Mouse (Mus musculus): ENCODE results near the gene Atg3. TPM values are rescaled to one million over a fixed set of nuclear protein-coding genes. Genes with fewer than 3 reads are reported as not detected.

Gene Atg3
- polyA plus RNA-seq, 1 experiment from 2014 or later = 33.9 TPM

DNA sequence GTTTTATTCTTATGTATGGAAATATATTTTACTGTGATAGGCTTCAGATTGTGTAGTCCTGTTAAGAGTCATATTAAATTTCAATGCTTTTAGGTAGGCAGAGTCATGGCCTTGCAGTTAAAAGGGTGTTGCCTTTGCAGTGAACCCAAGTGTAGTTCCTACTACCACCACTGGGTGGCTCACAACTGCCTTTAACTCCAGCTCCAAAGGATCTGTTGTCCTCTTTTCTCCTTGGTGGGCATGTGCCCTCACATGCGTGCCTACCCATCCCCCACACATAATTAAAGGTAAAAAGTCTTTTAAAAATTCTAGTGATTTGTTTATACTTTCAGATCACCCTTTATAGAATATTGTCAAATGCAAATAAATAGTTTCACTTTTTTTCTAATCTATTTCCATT, 34.0 kb downstream of the Atg3 start:
- Histone ChIP-seq H3K27me3 (ENCODE audit: control insufficient read depth, insufficient read depth, low read length) (no peaks in the 10 kb centered on the region), H3K36me3 (ENCODE audit: control insufficient read depth, insufficient read depth, low read length) (peaks cover 4% of the 10 kb centered on the region; the same call in 1 of the 2 replicates), H3K4me3 (replicated peaks; ENCODE audit: low read length) (no peak overlapping the region), H3K9me3 (replicated peaks; ENCODE audit: control insufficient read depth, low read length) (no peaks in the 10 kb centered on the region), H3K9ac (ENCODE audit: low read length) (no peak overlapping the region), H3K4me1 (ENCODE audit: control insufficient read depth, insufficient read depth, low read length) (no peaks in the 10 kb centered on the region), H3K27ac (ENCODE audit: low read length) (no peak overlapping the region), H3K4me2 (ENCODE audit: low read depth, low read length) (no peak overlapping the region)
- ATAC-seq (ENCODE audit: insufficient read depth, low FRiP score) = no peak
- 7% methylated on average over 1 of the region's 1 CpGs for WGBS

DNA sequence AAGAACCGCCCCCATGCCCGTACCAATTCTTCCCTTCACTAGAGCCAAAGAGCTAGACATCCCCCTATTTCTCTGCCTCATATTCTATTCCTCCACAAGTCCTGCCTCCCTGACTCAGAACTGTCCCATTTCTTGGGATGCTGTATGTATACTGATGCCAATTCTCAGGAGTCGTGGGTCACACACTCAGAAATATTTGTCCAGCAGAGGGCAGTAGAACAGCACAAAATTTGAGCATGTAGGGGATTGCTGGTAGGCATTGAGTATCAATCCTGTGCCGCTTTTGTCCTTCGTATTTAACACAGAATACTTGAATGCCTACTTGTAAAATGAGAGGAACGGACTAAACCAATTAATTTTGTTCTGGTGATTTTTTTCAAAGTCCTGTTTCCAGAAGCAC, 38.2 kb downstream of the Atg3 start:
- H3K36me3 ChIP-seq (ENCODE audit: control insufficient read depth, insufficient read depth, low read length) = no peaks in the 10 kb centered on the region
- no peak overlapping the region for H3K4me3 ChIP-seq (replicated peaks; ENCODE audit: low read length)
- no peak for ATAC-seq (ENCODE audit: insufficient read depth, low FRiP score)
- no peaks in the 10 kb centered on the region for H3K4me1 ChIP-seq (ENCODE audit: control insufficient read depth, insufficient read depth, low read length)
- WGBS = 35% methylated on average over 6 of the region's 6 CpGs
- H3K9ac ChIP-seq (ENCODE audit: low read length) = no peak overlapping the region
- no peak overlapping the region for H3K4me2 ChIP-seq (ENCODE audit: low read depth, low read length)
- H3K27me3 ChIP-seq (ENCODE audit: control insufficient read depth, insufficient read depth, low read length) = no peaks in the 10 kb centered on the region
- no peaks in the 10 kb centered on the region for H3K9me3 ChIP-seq (replicated peaks; ENCODE audit: control insufficient read depth, low read length)
- no peak overlapping the region for H3K27ac ChIP-seq (ENCODE audit: low read length)

DNA sequence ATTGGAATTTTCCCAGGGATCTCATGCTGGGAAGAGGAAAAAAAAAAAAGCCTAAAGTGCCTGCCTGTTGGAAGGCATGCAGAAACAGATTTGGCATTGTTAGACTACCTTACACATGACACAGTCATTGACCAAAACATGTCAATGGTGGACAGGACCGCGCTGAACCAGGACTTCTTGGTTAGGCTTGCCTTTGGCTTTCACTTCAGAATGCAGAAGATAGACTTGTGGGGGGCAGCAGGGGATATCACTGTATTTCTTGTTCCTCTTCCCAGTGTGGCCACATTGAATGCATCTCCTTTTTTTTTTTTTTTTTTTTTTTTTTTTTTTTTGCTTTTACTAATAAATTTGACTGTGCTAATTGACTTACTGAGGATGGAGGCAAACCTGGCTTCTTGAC, 42.8 kb downstream of the Atg3 start:
- Histone ChIP-seq H3K27ac (ENCODE audit: low read length) (no peak overlapping the region), H3K36me3 (ENCODE audit: control insufficient read depth, insufficient read depth, low read length) (no peaks in the 10 kb centered on the region), H3K4me3 (replicated peaks; ENCODE audit: low read length) (no peak overlapping the region), H3K9me3 (replicated peaks; ENCODE audit: control insufficient read depth, low read length) (no peaks in the 10 kb centered on the region), H3K9ac (ENCODE audit: low read length) (no peak overlapping the region), H3K4me1 (ENCODE audit: control insufficient read depth, insufficient read depth, low read length) (no peaks in the 10 kb centered on the region), H3K4me2 (ENCODE audit: low read depth, low read length) (no peak overlapping the region), H3K27me3 (ENCODE audit: control insufficient read depth, insufficient read depth, low read length) (no peaks in the 10 kb centered on the region)
- no peak for ATAC-seq (ENCODE audit: insufficient read depth, low FRiP score)
- 97% methylated on average over 2 of the region's 2 CpGs for WGBS

DNA sequence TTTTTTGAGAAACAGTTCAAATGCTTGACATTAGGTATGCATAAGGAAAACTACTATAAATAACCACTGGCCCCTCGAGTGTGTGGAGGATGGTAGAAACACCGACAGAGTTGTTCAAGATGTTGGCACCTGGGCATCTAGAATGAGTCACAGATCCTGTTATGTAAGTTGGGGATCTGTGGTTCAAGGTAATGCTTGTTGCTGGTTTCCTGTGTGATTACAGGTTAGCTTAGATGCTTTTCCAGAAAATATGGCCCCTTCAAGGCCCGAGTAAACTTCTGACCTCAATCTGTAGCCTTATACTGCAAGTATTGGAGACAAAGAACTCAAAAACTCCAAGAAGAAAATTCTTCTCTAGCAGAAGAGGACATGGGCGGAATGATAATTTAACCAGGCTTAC, 45.9 kb downstream of the Atg3 start:
- Histone ChIP-seq H3K27ac (ENCODE audit: low read length) (no peak overlapping the region), H3K4me2 (ENCODE audit: low read depth, low read length) (no peak overlapping the region), H3K4me1 (ENCODE audit: control insufficient read depth, insufficient read depth, low read length) (no peaks in the 10 kb centered on the region), H3K9ac (ENCODE audit: low read length) (no peak overlapping the region), H3K9me3 (replicated peaks; ENCODE audit: control insufficient read depth, low read length) (no peaks in the 10 kb centered on the region), H3K36me3 (ENCODE audit: control insufficient read depth, insufficient read depth, low read length) (no peaks in the 10 kb centered on the region), H3K4me3 (replicated peaks; ENCODE audit: low read length) (no peak overlapping the region), H3K27me3 (ENCODE audit: control insufficient read depth, insufficient read depth, low read length) (no peaks in the 10 kb centered on the region)
- no peak for ATAC-seq (ENCODE audit: insufficient read depth, low FRiP score)
- 74% methylated on average over 4 of the region's 4 CpGs for WGBS

DNA sequence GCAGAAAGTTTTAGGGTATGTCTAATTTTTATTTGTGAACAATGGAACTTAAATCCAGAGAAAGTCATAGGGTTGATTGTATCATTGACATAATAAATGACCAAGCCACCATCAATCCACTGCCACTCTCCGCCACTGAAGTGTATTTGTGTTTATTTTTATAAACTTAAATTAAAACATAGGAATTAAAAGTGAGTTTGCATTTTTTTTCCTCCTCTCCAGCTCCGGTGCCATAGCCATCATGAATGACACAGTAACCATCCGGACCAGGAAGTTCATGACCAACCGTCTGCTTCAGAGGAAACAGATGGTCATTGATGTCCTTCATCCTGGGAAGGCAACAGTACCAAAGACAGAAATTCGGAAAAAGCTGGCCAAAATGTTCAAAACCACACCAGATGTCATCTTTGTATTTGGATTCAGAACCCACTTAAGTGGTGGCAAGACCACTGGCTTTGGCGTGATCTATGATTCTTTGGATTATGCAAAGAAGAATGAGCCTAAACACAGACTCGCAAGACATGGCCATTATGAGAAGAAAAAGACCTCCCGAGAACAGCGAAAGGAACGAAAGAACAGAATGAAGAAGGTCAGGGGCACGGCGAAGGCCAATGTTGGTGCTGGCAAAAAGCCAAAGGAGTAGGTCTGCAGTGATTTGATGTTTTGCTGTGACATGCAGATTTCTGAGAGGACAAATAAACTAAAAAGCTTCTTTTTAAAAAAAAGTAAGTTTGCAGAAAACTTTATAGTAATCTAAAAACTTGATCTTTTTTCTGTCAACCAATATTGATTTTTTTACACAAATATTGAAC, 46.5 kb downstream of the Atg3 start:
- Histone ChIP-seq H3K4me1 (ENCODE audit: control insufficient read depth, insufficient read depth, low read length) (no peaks in the 10 kb centered on the region), H3K4me3 (replicated peaks; ENCODE audit: low read length) (no peak overlapping the region), H3K4me2 (ENCODE audit: low read depth, low read length) (no peak overlapping the region), H3K36me3 (ENCODE audit: control insufficient read depth, insufficient read depth, low read length) (no peaks in the 10 kb centered on the region), H3K9ac (ENCODE audit: low read length) (no peak overlapping the region), H3K27me3 (ENCODE audit: control insufficient read depth, insufficient read depth, low read length) (no peaks in the 10 kb centered on the region), H3K27ac (ENCODE audit: low read length) (no peak overlapping the region), H3K9me3 (replicated peaks; ENCODE audit: control insufficient read depth, low read length) (no peaks in the 10 kb centered on the region)
- ATAC-seq (ENCODE audit: insufficient read depth, low FRiP score) = no peak
- WGBS = 72% methylated on average over 12 of the region's 12 CpGs

DNA sequence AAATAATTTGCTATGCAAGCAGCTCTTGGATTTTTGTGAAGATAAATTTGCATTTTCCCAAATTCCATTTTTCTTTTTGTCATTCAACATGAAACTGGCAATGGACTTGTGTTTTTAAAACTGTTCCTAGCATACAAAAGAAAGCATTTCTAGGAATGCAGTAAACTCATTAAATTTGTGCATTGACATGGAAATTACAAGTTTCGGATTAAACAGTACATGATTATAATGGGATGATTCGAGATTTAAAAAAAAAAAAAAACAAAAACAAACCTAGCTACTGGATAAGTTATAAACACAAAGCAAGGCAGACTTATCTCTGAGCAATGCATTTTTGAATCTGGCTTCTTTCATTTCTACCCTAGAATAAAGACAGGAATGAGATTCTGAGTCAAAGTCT, 63.4 kb downstream of the Atg3 start:
- Histone ChIP-seq H3K4me3 (replicated peaks; ENCODE audit: low read length) (no peak overlapping the region), H3K4me1 (ENCODE audit: control insufficient read depth, insufficient read depth, low read length) (no peaks in the 10 kb centered on the region), H3K4me2 (ENCODE audit: low read depth, low read length) (no peak overlapping the region), H3K9ac (ENCODE audit: low read length) (no peak overlapping the region), H3K27me3 (ENCODE audit: control insufficient read depth, insufficient read depth, low read length) (no peaks in the 10 kb centered on the region), H3K27ac (ENCODE audit: low read length) (no peak overlapping the region), H3K36me3 (ENCODE audit: control insufficient read depth, insufficient read depth, low read length) (no peaks in the 10 kb centered on the region), H3K9me3 (replicated peaks; ENCODE audit: control insufficient read depth, low read length) (no peaks in the 10 kb centered on the region)
- WGBS = 73% methylated on average over 2 of the region's 2 CpGs
- no peak for ATAC-seq (ENCODE audit: insufficient read depth, low FRiP score)

DNA sequence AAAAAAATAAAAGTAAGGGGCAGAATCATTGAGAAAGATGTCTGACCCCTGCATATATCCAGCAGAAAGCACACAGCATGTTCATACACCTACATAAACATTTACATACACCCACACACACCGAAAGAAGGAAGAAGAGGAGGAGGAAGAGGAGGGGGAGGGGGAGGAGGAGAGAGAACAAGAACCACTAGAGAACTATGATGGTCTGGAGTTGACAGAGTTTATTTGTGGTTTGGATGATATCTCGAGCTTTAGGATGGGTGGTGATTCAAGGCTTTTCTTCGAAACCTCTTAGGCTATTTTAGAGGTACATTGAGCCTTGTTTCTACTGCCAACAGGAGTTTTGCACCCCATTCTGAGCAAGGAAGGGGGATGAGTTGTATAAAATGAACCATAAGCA, 64.2 kb downstream of the Atg3 start:
- no peak overlapping the region for H3K4me2 ChIP-seq (ENCODE audit: low read depth, low read length)
- no peak for ATAC-seq (ENCODE audit: insufficient read depth, low FRiP score)
- H3K4me1 ChIP-seq (ENCODE audit: control insufficient read depth, insufficient read depth, low read length) = no peaks in the 10 kb centered on the region
- H3K27me3 ChIP-seq (ENCODE audit: control insufficient read depth, insufficient read depth, low read length) = no peaks in the 10 kb centered on the region
- no peaks in the 10 kb centered on the region for H3K9me3 ChIP-seq (replicated peaks; ENCODE audit: control insufficient read depth, low read length)
- H3K4me3 ChIP-seq (replicated peaks; ENCODE audit: low read length) = no peak overlapping the region
- H3K36me3 ChIP-seq (ENCODE audit: control insufficient read depth, insufficient read depth, low read length) = no peaks in the 10 kb centered on the region
- no peak overlapping the region for H3K27ac ChIP-seq (ENCODE audit: low read length)
- no peak overlapping the region for H3K9ac ChIP-seq (ENCODE audit: low read length)
- WGBS = 75% methylated on average over 3 of the region's 3 CpGs

DNA sequence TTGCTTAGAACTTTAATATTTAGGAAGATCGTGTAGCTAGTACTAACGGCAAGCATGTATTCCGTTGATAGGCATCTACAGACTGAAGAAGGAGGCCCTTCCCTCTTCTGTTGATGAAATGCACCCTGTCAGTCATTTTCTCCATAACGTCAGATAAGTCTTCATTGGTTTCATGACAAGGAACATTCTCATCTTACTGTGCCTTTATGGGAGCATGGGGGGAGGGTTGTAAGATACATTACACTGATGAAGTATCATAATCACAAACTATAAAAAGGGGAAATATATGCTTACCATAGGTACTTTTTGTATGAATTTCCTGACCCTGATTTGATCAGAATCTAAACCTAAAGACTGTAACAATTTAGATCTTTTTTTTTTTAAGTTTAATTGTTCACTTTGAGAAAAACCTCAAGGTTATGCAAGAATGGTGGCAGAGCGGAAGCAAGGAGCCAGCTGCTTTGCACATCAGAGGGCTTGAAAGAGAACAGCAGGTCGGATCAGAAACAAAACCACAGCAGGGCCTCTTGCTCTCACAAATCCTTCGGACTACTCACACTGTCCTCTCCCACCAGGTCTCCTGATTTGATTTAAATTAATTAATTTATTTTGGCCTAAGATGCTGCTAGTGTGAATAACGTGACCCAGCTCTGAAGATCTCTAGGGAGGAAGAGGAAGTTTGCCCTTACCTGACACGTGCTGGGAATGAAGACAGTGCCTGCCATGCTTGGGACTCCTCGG, 65.2 kb downstream of the Atg3 start, which contains the start of gene Btla:
Gene Btla (plus strand): TSS at position 668 of the 741 bp plus-strand sequence.
- Histone ChIP-seq H3K36me3 (ENCODE audit: control insufficient read depth, insufficient read depth, low read length) (no peaks in the 10 kb centered on the region), H3K4me3 (replicated peaks; ENCODE audit: low read length) (no peak within 1 kb of the TSS), H3K4me2 (ENCODE audit: low read depth, low read length) (no peak within 1 kb of the TSS), H3K9me3 (replicated peaks; ENCODE audit: control insufficient read depth, low read length) (no peaks in the 10 kb centered on the region), H3K4me1 (ENCODE audit: control insufficient read depth, insufficient read depth, low read length) (no peaks in the 10 kb centered on the region), H3K9ac (ENCODE audit: low read length) (no peak within 1 kb of the TSS), H3K27me3 (ENCODE audit: control insufficient read depth, insufficient read depth, low read length) (no peaks in the 10 kb centered on the region), H3K27ac (ENCODE audit: low read length) (no peak within 1 kb of the TSS)
- ATAC-seq (ENCODE audit: insufficient read depth, low FRiP score) = no peak
- WGBS = 53% methylated on average over 10 of the region's 10 CpGs

DNA sequence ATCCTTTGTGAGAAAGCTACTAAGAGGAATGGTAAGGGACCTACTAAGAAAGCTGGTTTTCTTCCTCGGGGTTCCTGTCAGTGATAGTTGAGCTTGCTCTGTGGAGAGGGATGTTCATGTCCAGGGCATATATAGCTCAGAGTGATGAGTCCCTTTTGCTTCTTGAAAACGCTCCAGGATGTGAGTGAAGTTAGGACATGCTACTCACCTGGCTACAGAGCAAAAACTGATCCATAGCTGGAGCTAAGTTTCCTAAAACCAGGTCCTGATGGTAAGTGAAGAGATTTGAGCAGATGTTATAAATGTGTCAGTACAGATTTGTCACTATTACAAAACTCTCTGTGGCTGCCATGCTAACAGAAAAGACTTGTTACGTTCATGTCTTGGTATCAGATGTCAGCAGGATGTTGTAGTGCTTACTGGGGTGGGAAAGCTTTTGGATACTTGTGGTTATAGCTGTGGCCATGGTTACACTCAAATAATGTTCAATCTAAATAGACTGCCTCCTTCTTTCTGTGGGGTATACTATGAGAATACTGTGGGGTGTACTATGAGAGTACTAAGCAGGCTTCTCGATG, 65.9 kb downstream of the Atg3 start:
- no peaks in the 10 kb centered on the region for H3K9me3 ChIP-seq (replicated peaks; ENCODE audit: control insufficient read depth, low read length)
- no peak overlapping the region for H3K27ac ChIP-seq (ENCODE audit: low read length)
- no peak overlapping the region for H3K4me3 ChIP-seq (replicated peaks; ENCODE audit: low read length)
- H3K9ac ChIP-seq (ENCODE audit: low read length) = no peak overlapping the region
- H3K4me2 ChIP-seq (ENCODE audit: low read depth, low read length) = no peak overlapping the region
- H3K27me3 ChIP-seq (ENCODE audit: control insufficient read depth, insufficient read depth, low read length) = no peaks in the 10 kb centered on the region
- WGBS = 64% methylated on average over 4 of the region's 4 CpGs
- H3K36me3 ChIP-seq (ENCODE audit: control insufficient read depth, insufficient read depth, low read length) = no peaks in the 10 kb centered on the region
- no peaks in the 10 kb centered on the region for H3K4me1 ChIP-seq (ENCODE audit: control insufficient read depth, insufficient read depth, low read length)
- no peak for ATAC-seq (ENCODE audit: insufficient read depth, low FRiP score)

Measured in stomach, embryonic 16.5 days (tissue).